Mouse (Mus musculus): ENCODE data around the gene Lamtor4.
A peak's percentile ranks its signal among the peaks of the same experiment; 100 is the strongest.
"Not testable (repeated sequence)": the region's sequence is repeated elsewhere in the genome, so short reads cannot be mapped to it uniquely, and the experiment has no call there.

The Lamtor4 gene

GRCm38 (mm10) chr5:138255353-138256093 is at the start of gene Lamtor4:
Lamtor4 (plus strand) TSS chr5:138255482.
- peak; percentile 73 to 88 for DNase-seq (ENCODE audit: low spot score in 2 of 2)

- no peak for DNase-seq (ENCODE audit: low spot score in 2 of 2)
These were observed 48.0 kb upstream of the Lamtor4 start for GRCm38 (mm10) chr5:138207253-138207652.

GRCm38 (mm10) chr5:138207873-138208272 is 47.4 kb upstream of the Lamtor4 start:
- no peak for DNase-seq (ENCODE audit: low spot score in 2 of 2)

GRCm38 (mm10) chr5:138216632-138217031 is 38.6 kb upstream of the Lamtor4 start:
- DNase-seq (ENCODE audit: low spot score in 2 of 2) = not testable (repeated sequence)

- DNase-seq (ENCODE audit: low spot score in 2 of 2) = no peak
These were observed 35.4 kb upstream of the Lamtor4 start for GRCm38 (mm10) chr5:138219864-138220263.

- peak; percentile 61 to 80 for DNase-seq (ENCODE audit: low spot score in 2 of 2)
These were observed 33.2 kb upstream of the Lamtor4 start for GRCm38 (mm10) chr5:138222111-138222510.

GRCm38 (mm10) chr5:138223287-138223686 is 32.0 kb upstream of the Lamtor4 start:
- DNase-seq (ENCODE audit: low spot score in 2 of 2) = no peak

GRCm38 (mm10) chr5:138225700-138226099 is 29.6 kb upstream of the Lamtor4 start, which contains the start of gene Nxpe5:
Nxpe5 (plus strand) TSS chr5:138225898.
- no peak for DNase-seq (ENCODE audit: low spot score in 2 of 2)

GRCm38 (mm10) chr5:138226491-138226890 is 28.8 kb upstream of the Lamtor4 start:
- no peak for DNase-seq (ENCODE audit: low spot score in 2 of 2)

GRCm38 (mm10) chr5:138227367-138227766 is 27.9 kb upstream of the Lamtor4 start:
- no peak for DNase-seq (ENCODE audit: low spot score in 2 of 2)

GRCm38 (mm10) chr5:138228026-138228425 is 27.3 kb upstream of the Lamtor4 start:
- DNase-seq (ENCODE audit: low spot score in 2 of 2) = peak in 1 of 2 experiments; percentile 22

GRCm38 (mm10) chr5:138229511-138229910 is 25.8 kb upstream of the Lamtor4 start:
- no peak for DNase-seq (ENCODE audit: low spot score in 2 of 2)

- no peak for DNase-seq (ENCODE audit: low spot score in 2 of 2)
These were observed 21.5 kb upstream of the Lamtor4 start for GRCm38 (mm10) chr5:138233778-138234177.

GRCm38 (mm10) chr5:138234224-138234623 is 21.1 kb upstream of the Lamtor4 start:
- no peak for DNase-seq (ENCODE audit: low spot score in 2 of 2)

- DNase-seq (ENCODE audit: low spot score in 2 of 2) = no peak
These were observed 13.8 kb upstream of the Lamtor4 start for GRCm38 (mm10) chr5:138241511-138241910.

- DNase-seq (ENCODE audit: low spot score in 2 of 2) = no peak
These were observed 4.1 kb upstream of the Lamtor4 start for GRCm38 (mm10) chr5:138251144-138251543.

GRCm38 (mm10) chr5:138253061-138253460 is 2.2 kb upstream of the Lamtor4 start:
- no peak for DNase-seq (ENCODE audit: low spot score in 2 of 2)

GRCm38 (mm10) chr5:138256094-138256467 is 799 bp downstream of the Lamtor4 start:
- no peak for DNase-seq (ENCODE audit: low spot score in 2 of 2)

- no peak for DNase-seq (ENCODE audit: low spot score in 2 of 2)
These were observed 1.8 kb downstream of the Lamtor4 start for GRCm38 (mm10) chr5:138256966-138257584.

GRCm38 (mm10) chr5:138257585-138257978 is 2.3 kb downstream of the Lamtor4 start:
- no peak for DNase-seq (ENCODE audit: low spot score in 2 of 2)

- DNase-seq (ENCODE audit: low spot score in 2 of 2) = no peak
These were observed 2.8 kb downstream of the Lamtor4 start for GRCm38 (mm10) chr5:138258078-138258477.

GRCm38 (mm10) chr5:138258542-138258941 is 3.3 kb downstream of the Lamtor4 start:
- DNase-seq (ENCODE audit: low spot score in 2 of 2) = no peak

GRCm38 (mm10) chr5:138258993-138259392 is 3.7 kb downstream of the Lamtor4 start:
- DNase-seq (ENCODE audit: low spot score in 2 of 2) = no peak

Data from cerebellum, postnatal 4 days (tissue).